Mouse (Mus musculus) MEL (cell line): ENCODE results near the gene Secisbp2l. TPM values are rescaled to one million over a fixed set of nuclear protein-coding genes. Genes with fewer than 3 reads are reported as not detected.

ENCODE experiments used
- DNase-seq: peaks from one replicate; pipeline ENCODE4 v3.0.0; 2011; ENCODE audit warnings: low read depth, low spot score
- H3K27ac ChIP-seq: 2 replicates; pipeline ENCODE4 v1.5.1; 2012; ENCODE audit warnings: low read depth, mild to moderate bottlenecking, control low read depth, low read length, moderate library complexity; ENCODE audit not compliant: control insufficient read depth
- H3K27me3 ChIP-seq, 2 experiments: fragments of 150-350 bp in 1 of 2; sonication (generic) in 1 of 2; 2 replicates each; pipeline ENCODE4 v1.6.1; 2012; ENCODE audit warnings: low read length in 2 of 2, mild to moderate bottlenecking in 2 of 2, improper control_type of control experiment in 1 of 2, moderate library complexity in 1 of 2; ENCODE audit not compliant: insufficient read depth in 2 of 2, control insufficient read depth in 1 of 2
- H3K36me3 ChIP-seq, 2 experiments: 2 replicates each; pipeline ENCODE4 v1.6.1; 2012 to 2014; ENCODE audit warnings: low read length in 2 of 2, improper control_type of control experiment in 1 of 2, inconsistent platforms in 1 of 2, mild to moderate bottlenecking in 1 of 2; ENCODE audit not compliant: insufficient read depth in 2 of 2, control insufficient read depth in 1 of 2
- H3K4me1 ChIP-seq, 2 experiments: fragments of 150-350 bp in 1 of 2; sonication (generic) in 1 of 2; 2 replicates each; pipeline ENCODE4 v1.6.1; 2012; ENCODE audit warnings: low read length in 2 of 2, improper control_type of control experiment in 1 of 2, mild to moderate bottlenecking in 1 of 2; ENCODE audit not compliant: insufficient read depth in 2 of 2, control insufficient read depth in 1 of 2
- H3K4me3 ChIP-seq, 2 experiments: fragments of 150-350 bp in 1 of 2; sonication (generic) in 1 of 2; 2 replicates each; pipeline ENCODE4 v1.5.1; 2012; ENCODE audit warnings: low read depth in 2 of 2, low read length in 2 of 2, mild to moderate bottlenecking in 2 of 2, moderate library complexity in 2 of 2, control low read depth in 1 of 2, improper control_type of control experiment in 1 of 2; ENCODE audit not compliant: control insufficient read depth in 1 of 2, insufficient read depth in 1 of 2
- H3K79me2 ChIP-seq: 2 replicates; pipeline ENCODE4 v1.6.1; 2012; ENCODE audit warnings: mild to moderate bottlenecking, low read length, moderate library complexity; ENCODE audit not compliant: control insufficient read depth, poor library complexity, insufficient read depth
- H3K9ac ChIP-seq: 2 replicates; pipeline ENCODE4 v1.6.1; 2012; ENCODE audit warnings: low read depth, mild to moderate bottlenecking, control low read depth, low read length, moderate library complexity; ENCODE audit not compliant: control insufficient read depth, poor library complexity, severe bottlenecking
- H3K9me3 ChIP-seq: fragments of 150-350 bp; sonication (generic); replicated peaks from 2 replicates; pipeline ENCODE4 v1.6.1; 2012; ENCODE audit warnings: mild to moderate bottlenecking, low read length, improper control_type of control experiment, moderate library complexity; ENCODE audit not compliant: insufficient read depth
- CHD1 ChIP-seq: IDR thresholded peaks from 2 replicates; pipeline ENCODE4 v1.6.1; 2012; ENCODE audit warnings: low read depth, mild to moderate bottlenecking, inconsistent platforms, low read length, improper control_type of control experiment
- CHD2 ChIP-seq: IDR thresholded peaks from 2 replicates; pipeline ENCODE4 v1.6.1; 2011; ENCODE audit warnings: low read length, improper control_type of control experiment
- ELF1 ChIP-seq: IDR thresholded peaks from 2 replicates; pipeline ENCODE4 v1.6.1; 2014; ENCODE audit warnings: low read depth, mild to moderate bottlenecking, inconsistent platforms, low read length, improper control_type of control experiment, moderate library complexity
- EP300 ChIP-seq, 2 experiments: IDR thresholded peaks; 2 replicates each; pipeline ENCODE4 v1.6.1; 2011; ENCODE audit warnings: improper control_type of control experiment in 2 of 2, low read length in 2 of 2, low read depth in 1 of 2, mild to moderate bottlenecking in 1 of 2
- ETS1 ChIP-seq: IDR thresholded peaks from 2 replicates; pipeline ENCODE4 v1.6.1; 2012; ENCODE audit warnings: low read depth, mild to moderate bottlenecking, inconsistent platforms, low read length, improper control_type of control experiment, moderate library complexity
- GABPA ChIP-seq: IDR thresholded peaks from 2 replicates; pipeline ENCODE4 v1.6.1; 2012; ENCODE audit warnings: low read depth, mild to moderate bottlenecking, inconsistent platforms, low read length, improper control_type of control experiment, moderate library complexity
- HCFC1 ChIP-seq: IDR thresholded peaks from 2 replicates; pipeline ENCODE4 v1.6.1; 2012; ENCODE audit warnings: low read depth, mild to moderate bottlenecking, inconsistent platforms, low read length, improper control_type of control experiment, moderate library complexity
- MAFK ChIP-seq: IDR thresholded peaks from 2 replicates; pipeline ENCODE4 v1.6.1; 2011; ENCODE audit warnings: low read depth, mild to moderate bottlenecking, low read length, improper control_type of control experiment, borderline replicate concordance
- MAZ ChIP-seq: IDR thresholded peaks from 2 replicates; pipeline ENCODE4 v1.6.1; 2012; ENCODE audit warnings: low read depth, mild to moderate bottlenecking, inconsistent platforms, low read length, improper control_type of control experiment
- MXI1 ChIP-seq: IDR thresholded peaks from 2 replicates; pipeline ENCODE4 v1.6.1; 2011; ENCODE audit warnings: mild to moderate bottlenecking, low read depth, low read length, improper control_type of control experiment
- MYB ChIP-seq: IDR thresholded peaks from 2 replicates; pipeline ENCODE4 v1.6.1; 2011; ENCODE audit warnings: mild to moderate bottlenecking, low read depth, low read length, improper control_type of control experiment
- NRF1 ChIP-seq: IDR thresholded peaks from 2 replicates; pipeline ENCODE4 v1.6.1; 2014; ENCODE audit warnings: low read depth, mild to moderate bottlenecking, inconsistent platforms, low read length, improper control_type of control experiment, moderate library complexity; ENCODE audit not compliant: poor library complexity, insufficient read depth, severe bottlenecking
- POLR2AphosphoS2 ChIP-seq: IDR thresholded peaks from 2 replicates; pipeline ENCODE4 v1.6.1; 2011; ENCODE audit warnings: low read length, improper control_type of control experiment
- SMC3 ChIP-seq: IDR thresholded peaks from 2 replicates; pipeline ENCODE4 v1.6.1; 2011; ENCODE audit warnings: low read depth, low read length, improper control_type of control experiment
- UBTF ChIP-seq: IDR thresholded peaks from 2 replicates; pipeline ENCODE4 v1.6.1; 2012; ENCODE audit warnings: low read depth, mild to moderate bottlenecking, inconsistent platforms, low read length, improper control_type of control experiment, moderate library complexity, borderline replicate concordance; ENCODE audit not compliant: insufficient read depth
- USF1 ChIP-seq: IDR thresholded peaks from 2 replicates; pipeline ENCODE4 v1.6.1; 2014; ENCODE audit warnings: low read depth, mild to moderate bottlenecking, inconsistent platforms, low read length, improper control_type of control experiment, moderate library complexity
- USF2 ChIP-seq, 2 experiments: IDR thresholded peaks; 2 replicates each; pipeline ENCODE4 v1.6.1; 2011 to 2012; ENCODE audit warnings: improper control_type of control experiment in 2 of 2, low read length in 2 of 2, borderline replicate concordance in 1 of 2, inconsistent platforms in 1 of 2, low read depth in 1 of 2, mild to moderate bottlenecking in 1 of 2; ENCODE audit not compliant: insufficient read depth in 1 of 2
- ZC3H11A ChIP-seq: IDR thresholded peaks from 2 replicates; pipeline ENCODE4 v1.6.1; 2012; ENCODE audit warnings: low read depth, mild to moderate bottlenecking, inconsistent platforms, low read length, improper control_type of control experiment
- polyA plus RNA-seq, 2 experiments: library from polyadenylated mRNA; stranded (reverse) in 1 of 2; unstranded in 1 of 2; fragments of >175 nt in 1 of 2; fragments of >200 nt in 1 of 2; gene quantifications; 2 replicates each; pipeline versions ENCODE4 v1.2.1 to v1.2.4; 2012; ENCODE audit warnings: low replicate concordance in 2 of 2, low read depth in 1 of 2; ENCODE audit not compliant: insufficient read length in 2 of 2, insufficient read depth in 1 of 2, missing spikeins in 1 of 2
- total RNA-seq: library from RNA; depleted of rRNA; stranded (reverse); fragments of 300-350 nt; gene quantifications from 2 replicates; pipeline ENCODE4 v1.2.3, GENCODE M21; 2012

Gene Secisbp2l
- total and polyA plus RNA-seq, 3 experiments, result 7.6 to 10.9 TPM; not detected in 1

GRCm38 (mm10) chr2:125706510-125706921 is 76.2 kb downstream of the Secisbp2l start:
- Histone ChIP-seq H3K9me3 (no peaks in the 10 kb centered on the region), H3K79me2 (no peaks in the 10 kb centered on the region), H3K9ac (no peak overlapping the region), H3K4me1 (no peaks in the 10 kb centered on the region), H3K4me3 (no peak overlapping the region), H3K36me3 (no peaks in the 10 kb centered on the region), H3K27me3 (peaks cover 0 to 4% of the 10 kb centered on the region in 2 experiments; a peak in 1 of 4 replicates), H3K27ac (no peak overlapping the region)
- DNase-seq, result no peak
- no peak for TF ChIP-seq NRF1
- no peak for TF ChIP-seq SMC3
- TF ChIP-seq CHD2, result no peak
- no peak for TF ChIP-seq GABPA
- no peak for TF ChIP-seq HCFC1
- no peak for TF ChIP-seq POLR2AphosphoS2
- no peak for TF ChIP-seq ETS1
- TF ChIP-seq MXI1, result no peak
- no peak for TF ChIP-seq CHD1
- TF ChIP-seq UBTF, result no peak
- TF ChIP-seq USF1, result no peak
- TF ChIP-seq ELF1, result no peak
- no peak for TF ChIP-seq EP300 (IDR thresholded peaks at IDR 0.05; ENCODE audit: low read depth in 1 of 2, low read length in 2 of 2)
- TF ChIP-seq MAFK, result no peak
- no peak for TF ChIP-seq MYB
- no peak for TF ChIP-seq MAZ

DNA sequence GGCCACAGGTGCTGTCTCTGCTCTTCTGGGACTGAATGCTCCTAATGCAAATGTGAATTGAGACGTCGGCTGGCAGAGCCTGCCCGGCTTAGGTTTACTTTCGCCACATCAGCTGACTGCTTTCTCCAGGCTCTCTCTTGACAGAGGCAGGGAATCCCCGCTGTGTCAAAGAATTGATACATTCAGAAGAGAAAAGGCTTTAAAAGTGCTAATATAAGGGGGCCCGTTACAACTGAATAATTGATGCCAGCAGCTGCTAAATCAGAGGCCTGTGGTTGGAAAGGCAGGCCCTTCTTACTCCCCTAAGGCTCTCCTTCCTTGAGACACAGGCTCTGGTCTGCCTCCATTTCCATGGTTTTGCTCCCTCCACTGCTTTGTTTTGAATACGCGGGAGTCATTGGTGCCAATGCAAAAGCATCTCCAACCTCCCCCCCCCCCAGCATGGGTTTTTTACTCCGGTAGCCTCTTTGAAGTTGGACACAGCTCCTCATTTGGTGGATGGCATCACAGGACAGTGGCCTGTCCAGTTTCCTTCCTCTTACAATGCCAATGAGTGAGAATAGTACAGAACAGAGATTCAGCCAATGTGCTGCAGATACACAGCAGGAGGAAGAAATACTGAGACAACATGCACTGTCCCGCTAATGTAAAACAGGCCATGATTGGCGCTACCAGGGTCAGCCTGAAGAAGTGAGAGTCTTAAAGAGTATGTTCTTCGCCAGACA is 77.6 kb downstream of the Secisbp2l start:
- Histone ChIP-seq H3K27ac (no peak overlapping the region), H3K9me3 (no peaks in the 10 kb centered on the region), H3K36me3 (no peaks in the 10 kb centered on the region), H3K9ac (no peak overlapping the region), H3K27me3 (peaks cover 0 to 4% of the 10 kb centered on the region in 2 experiments; a peak in 1 of 4 replicates), H3K4me3 (no peak overlapping the region), H3K79me2 (no peaks in the 10 kb centered on the region), H3K4me1 (no peaks in the 10 kb centered on the region)
- TF ChIP-seq MXI1 (no peak), ZC3H11A (no peak), USF2 (IDR thresholded peaks at IDR 0.05; ENCODE audit: borderline replicate concordance in 1 of 2, insufficient read depth in 1 of 2, low read depth in 1 of 2, low read length in 2 of 2) (no peak)
- no peak for DNase-seq
